Mouse (Mus musculus) MEL (cell line): ENCODE results near the gene Ankrd44. TPM values are rescaled to one million over a fixed set of nuclear protein-coding genes. Genes with fewer than 3 reads are reported as not detected.

Experiments
- DNase-seq: peaks from one replicate; pipeline ENCODE4 v3.0.0; 2011; ENCODE audit warnings: low read depth, low spot score
- H3K27ac ChIP-seq: 2 replicates; pipeline ENCODE4 v1.5.1; 2012; ENCODE audit warnings: low read depth, mild to moderate bottlenecking, control low read depth, low read length, moderate library complexity; ENCODE audit not compliant: control insufficient read depth
- H3K27me3 ChIP-seq, 2 experiments: fragments of 150-350 bp in 1 of 2; sonication (generic) in 1 of 2; 2 replicates each; pipeline ENCODE4 v1.6.1; 2012; ENCODE audit warnings: low read length in 2 of 2, mild to moderate bottlenecking in 2 of 2, improper control_type of control experiment in 1 of 2, moderate library complexity in 1 of 2; ENCODE audit not compliant: insufficient read depth in 2 of 2, control insufficient read depth in 1 of 2
- H3K36me3 ChIP-seq, 2 experiments: 2 replicates each; pipeline ENCODE4 v1.6.1; 2012 to 2014; ENCODE audit warnings: low read length in 2 of 2, improper control_type of control experiment in 1 of 2, inconsistent platforms in 1 of 2, mild to moderate bottlenecking in 1 of 2; ENCODE audit not compliant: insufficient read depth in 2 of 2, control insufficient read depth in 1 of 2
- H3K4me1 ChIP-seq, 2 experiments: fragments of 150-350 bp in 1 of 2; sonication (generic) in 1 of 2; 2 replicates each; pipeline ENCODE4 v1.6.1; 2012; ENCODE audit warnings: low read length in 2 of 2, improper control_type of control experiment in 1 of 2, mild to moderate bottlenecking in 1 of 2; ENCODE audit not compliant: insufficient read depth in 2 of 2, control insufficient read depth in 1 of 2
- H3K4me3 ChIP-seq, 2 experiments: fragments of 150-350 bp in 1 of 2; sonication (generic) in 1 of 2; 2 replicates each; pipeline ENCODE4 v1.5.1; 2012; ENCODE audit warnings: low read depth in 2 of 2, low read length in 2 of 2, mild to moderate bottlenecking in 2 of 2, moderate library complexity in 2 of 2, control low read depth in 1 of 2, improper control_type of control experiment in 1 of 2; ENCODE audit not compliant: control insufficient read depth in 1 of 2, insufficient read depth in 1 of 2
- H3K79me2 ChIP-seq: 2 replicates; pipeline ENCODE4 v1.6.1; 2012; ENCODE audit warnings: mild to moderate bottlenecking, low read length, moderate library complexity; ENCODE audit not compliant: control insufficient read depth, poor library complexity, insufficient read depth
- H3K9ac ChIP-seq: 2 replicates; pipeline ENCODE4 v1.6.1; 2012; ENCODE audit warnings: low read depth, mild to moderate bottlenecking, control low read depth, low read length, moderate library complexity; ENCODE audit not compliant: control insufficient read depth, poor library complexity, severe bottlenecking
- H3K9me3 ChIP-seq: fragments of 150-350 bp; sonication (generic); replicated peaks from 2 replicates; pipeline ENCODE4 v1.6.1; 2012; ENCODE audit warnings: mild to moderate bottlenecking, low read length, improper control_type of control experiment, moderate library complexity; ENCODE audit not compliant: insufficient read depth
- CHD2 ChIP-seq: IDR thresholded peaks from 2 replicates; pipeline ENCODE4 v1.6.1; 2011; ENCODE audit warnings: low read length, improper control_type of control experiment
- CTCF ChIP-seq, 3 experiments: IDR thresholded peaks in 2 of 3; conservative IDR thresholded peaks in 1 of 3; 2 replicates each; pipeline ENCODE4 v1.5.1; 2011 to 2012; ENCODE audit warnings: low read length in 3 of 3, low read depth in 2 of 3, mild to moderate bottlenecking in 2 of 3, improper control_type of control experiment in 1 of 3, inconsistent platforms in 1 of 3, mixed read lengths in 1 of 3, moderate library complexity in 1 of 3; ENCODE audit not compliant: control insufficient read depth in 1 of 3, insufficient read depth in 1 of 3, poor library complexity in 1 of 3, severe bottlenecking in 1 of 3
- E2F4 ChIP-seq: IDR thresholded peaks from 2 replicates; pipeline ENCODE4 v1.6.1; 2011; ENCODE audit warnings: low read depth, low read length, improper control_type of control experiment, borderline replicate concordance
- ETS1 ChIP-seq: IDR thresholded peaks from 2 replicates; pipeline ENCODE4 v1.6.1; 2012; ENCODE audit warnings: low read depth, mild to moderate bottlenecking, inconsistent platforms, low read length, improper control_type of control experiment, moderate library complexity
- HCFC1 ChIP-seq: IDR thresholded peaks from 2 replicates; pipeline ENCODE4 v1.6.1; 2012; ENCODE audit warnings: low read depth, mild to moderate bottlenecking, inconsistent platforms, low read length, improper control_type of control experiment, moderate library complexity
- KAT2A ChIP-seq: conservative IDR thresholded peaks from 2 replicates; pipeline ENCODE4 v1.6.1; 2012; ENCODE audit warnings: low read depth, low read length, improper control_type of control experiment, inconsistent platforms
- NRF1 ChIP-seq: IDR thresholded peaks from 2 replicates; pipeline ENCODE4 v1.6.1; 2014; ENCODE audit warnings: low read depth, mild to moderate bottlenecking, inconsistent platforms, low read length, improper control_type of control experiment, moderate library complexity; ENCODE audit not compliant: poor library complexity, insufficient read depth, severe bottlenecking
- RCOR1 ChIP-seq: IDR thresholded peaks from 2 replicates; pipeline ENCODE4 v1.6.1; 2012; ENCODE audit warnings: low read depth, mild to moderate bottlenecking, inconsistent platforms, low read length, improper control_type of control experiment
- SMC3 ChIP-seq: IDR thresholded peaks from 2 replicates; pipeline ENCODE4 v1.6.1; 2011; ENCODE audit warnings: low read depth, low read length, improper control_type of control experiment
- TAL1 ChIP-seq: IDR thresholded peaks from 2 replicates; pipeline ENCODE4 v1.6.1; 2012; ENCODE audit warnings: mild to moderate bottlenecking, inconsistent platforms, low read length, moderate library complexity, mixed read lengths
- TBP ChIP-seq: IDR thresholded peaks from 2 replicates; pipeline ENCODE4 v1.8.0; 2011; ENCODE audit warnings: low read depth, low read length, improper control_type of control experiment
- TCF12 ChIP-seq: IDR thresholded peaks from 2 replicates; pipeline ENCODE4 v1.6.1; 2014; ENCODE audit warnings: low read depth, mild to moderate bottlenecking, inconsistent platforms, low read length, improper control_type of control experiment, moderate library complexity
- USF1 ChIP-seq: IDR thresholded peaks from 2 replicates; pipeline ENCODE4 v1.6.1; 2014; ENCODE audit warnings: low read depth, mild to moderate bottlenecking, inconsistent platforms, low read length, improper control_type of control experiment, moderate library complexity
- ZKSCAN1 ChIP-seq: IDR thresholded peaks from 2 replicates; pipeline ENCODE4 v1.6.1; 2012; ENCODE audit warnings: low read depth, mild to moderate bottlenecking, inconsistent platforms, low read length, improper control_type of control experiment, moderate library complexity
- ZNF384 ChIP-seq: IDR thresholded peaks from 2 replicates; pipeline ENCODE4 v1.6.1; 2012; ENCODE audit warnings: low read depth, mild to moderate bottlenecking, inconsistent platforms, low read length, improper control_type of control experiment
- polyA plus RNA-seq, 2 experiments: library from polyadenylated mRNA; stranded (reverse) in 1 of 2; unstranded in 1 of 2; fragments of >175 nt in 1 of 2; fragments of >200 nt in 1 of 2; gene quantifications; 2 replicates each; pipeline versions ENCODE4 v1.2.1 to v1.2.4; 2012; ENCODE audit warnings: low replicate concordance in 2 of 2, low read depth in 1 of 2; ENCODE audit not compliant: insufficient read length in 2 of 2, insufficient read depth in 1 of 2, missing spikeins in 1 of 2
- total RNA-seq: library from RNA; depleted of rRNA; stranded (reverse); fragments of 300-350 nt; gene quantifications from 2 replicates; pipeline ENCODE4 v1.2.3, GENCODE M21; 2012

The Ankrd44 gene
- total and polyA plus RNA-seq, 3 experiments: 2.3 to 4.4 TPM; not detected in 1

DNA sequence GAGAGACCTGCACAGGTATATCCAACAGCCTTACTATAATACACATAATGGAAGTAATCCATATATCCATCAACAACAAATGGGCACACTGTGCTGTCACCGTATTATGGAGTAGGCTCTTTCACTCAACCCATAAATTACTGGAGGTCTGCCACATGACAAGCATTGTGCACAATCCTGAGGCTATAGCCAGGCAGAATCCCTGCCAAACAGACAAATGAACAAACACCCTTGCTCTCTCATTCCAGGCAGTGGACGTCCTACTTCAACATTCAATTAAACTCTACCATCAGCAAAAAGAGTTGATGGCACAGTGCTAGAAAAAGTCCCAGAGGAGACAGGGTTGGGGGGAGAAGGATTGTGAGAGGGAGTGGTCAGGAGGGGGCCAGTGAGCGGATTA, 124.9 kb downstream of the Ankrd44 start:
- no peaks in the 10 kb centered on the region for H3K79me2 ChIP-seq
- no peak for DNase-seq
- H3K9me3 ChIP-seq: no peaks in the 10 kb centered on the region
- H3K27me3 ChIP-seq: no peaks in the 10 kb centered on the region
- H3K9ac ChIP-seq: no peak overlapping the region
- H3K27ac ChIP-seq: no peak overlapping the region
- TF ChIP-seq HCFC1 (no peak), TAL1 (no peak), NRF1 (no peak), TCF12 (no peak), E2F4 (no peak), TBP (no peak), CTCF (IDR thresholded peaks at IDR 0.05 in 2 of 3, conservative IDR thresholded peaks at IDR 0.05 in 1 of 3; ENCODE audit: control insufficient read depth in 1 of 3, insufficient read depth in 1 of 3, low read depth in 2 of 3, low read length in 3 of 3, poor library complexity in 1 of 3, severe bottlenecking in 1 of 3) (no peak)
- peaks cover 2 to 5% of the 10 kb centered on the region in 2 experiments; a peak in 3 of 4 replicates for H3K4me1 ChIP-seq
- H3K4me3 ChIP-seq: no peak overlapping the region
- H3K36me3 ChIP-seq: peaks cover 0 to 6% of the 10 kb centered on the region in 2 experiments; a peak in 2 of 4 replicates

- Histone ChIP-seq H3K27me3 (no peaks in the 10 kb centered on the region), H3K36me3 (peaks cover 0 to 6% of the 10 kb centered on the region in 2 experiments; a peak in 2 of 4 replicates), H3K27ac (no peak overlapping the region), H3K79me2 (no peaks in the 10 kb centered on the region)
- TF ChIP-seq TAL1 (no peak), SMC3 (no peak), CHD2 (no peak), HCFC1 (no peak), ZKSCAN1 (no peak), RCOR1 (no peak)
- TF ChIP-seq, all 39 proteins: peak for 0
- DNase-seq: no peak
- Histone ChIP-seq H3K4me1 (peaks cover 2 to 5% of the 10 kb centered on the region in 2 experiments; a peak in 3 of 4 replicates), H3K4me3 (no peak overlapping the region), H3K9me3 (no peaks in the 10 kb centered on the region), H3K9ac (no peak overlapping the region)
Observed at GRCm38 (mm10) chr1:54799421-54799820, 126.8 kb downstream of the Ankrd44 start.

- Histone ChIP-seq H3K9me3 (no peaks in the 10 kb centered on the region), H3K79me2 (no peaks in the 10 kb centered on the region), H3K36me3 (peaks cover 0 to 6% of the 10 kb centered on the region in 2 experiments; a peak in 2 of 4 replicates), H3K9ac (no peak overlapping the region), H3K27me3 (no peaks in the 10 kb centered on the region), H3K4me3 (no peak overlapping the region), H3K4me1 (peaks cover 2 to 5% of the 10 kb centered on the region in 2 experiments; a peak in 3 of 4 replicates), H3K27ac (peak overlapping the region; percentile 40; the same call in 1 of the 2 replicates)
- peak; percentile 31; the same call in 1 of the 2 replicates for TF ChIP-seq ETS1
- no peak for TF ChIP-seq USF1
- TF ChIP-seq KAT2A: no peak
- TF ChIP-seq ZNF384: no peak
- DNase-seq: peak; percentile 79
Observed at GRCm38 (mm10) chr1:54798415-54798814, 127.8 kb downstream of the Ankrd44 start.
